Mouse (Mus musculus): ENCODE data around the gene Smad5.

Smad5 gene

DNA sequence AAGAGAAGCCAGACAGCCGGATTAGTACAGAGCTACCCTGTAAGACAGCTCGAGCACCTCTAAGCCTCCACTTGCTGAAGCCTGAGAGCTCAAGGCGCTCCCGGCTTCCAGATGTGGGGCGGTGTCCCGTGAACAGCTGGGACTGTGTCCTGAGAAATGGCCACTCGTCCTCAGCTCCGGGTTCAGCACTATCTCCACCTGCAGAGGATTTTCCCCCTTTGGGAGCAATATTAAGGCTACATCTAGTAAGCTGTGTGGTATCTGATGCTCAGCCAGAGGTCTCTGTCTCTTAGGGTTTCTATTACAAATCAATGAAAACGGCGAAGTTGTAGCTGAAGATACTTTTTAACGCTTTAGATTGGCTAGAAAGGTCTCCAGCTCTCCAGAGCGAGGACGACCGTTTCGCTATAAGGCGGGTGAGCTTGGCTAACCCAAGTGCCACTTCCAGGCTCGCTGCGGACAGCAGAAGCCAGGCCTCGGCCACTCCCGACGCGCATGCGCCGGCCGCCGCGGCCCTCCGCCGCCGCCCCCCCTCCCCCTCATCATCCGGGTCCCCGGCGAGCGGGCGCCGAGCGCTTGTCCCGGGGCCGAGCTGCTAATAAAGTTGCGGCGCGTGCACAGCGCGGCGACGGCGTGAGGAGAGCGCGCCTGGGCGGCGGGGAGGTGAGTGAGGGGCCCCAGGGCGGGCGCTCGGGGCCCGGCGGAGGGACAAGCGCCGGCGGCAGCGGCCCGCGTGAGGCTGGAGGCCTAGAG lies at the start of gene Smad5:
TSS of gene Smad5 (plus strand) at position 542 of the 753 bp plus-strand sequence.
- peak; percentile 97 for DNase-seq (ENCODE audit: extremely low spot score, low spot score)

DNA sequence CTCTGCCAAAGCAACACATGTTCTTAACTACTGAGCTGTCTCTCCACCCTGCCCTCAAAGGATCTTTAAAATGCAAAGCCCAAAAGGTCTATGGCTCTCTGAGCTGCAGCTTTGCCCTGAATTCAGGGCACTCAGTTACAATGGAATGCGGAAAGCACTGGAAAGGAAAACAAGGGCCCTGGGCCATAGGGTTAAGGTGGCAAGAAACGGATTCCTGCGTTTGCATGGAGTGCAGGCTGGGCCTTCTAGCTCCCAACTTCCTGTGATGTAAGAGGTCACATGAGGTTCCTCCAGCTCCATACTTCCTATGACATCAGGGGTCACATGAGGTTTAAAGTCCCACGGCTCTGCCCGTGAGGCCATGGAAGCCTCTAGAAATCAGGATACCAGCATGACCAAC lies 48.6 kb upstream of the Smad5 start:
- DNase-seq (ENCODE audit: extremely low spot score, low spot score) = no peak

DNA sequence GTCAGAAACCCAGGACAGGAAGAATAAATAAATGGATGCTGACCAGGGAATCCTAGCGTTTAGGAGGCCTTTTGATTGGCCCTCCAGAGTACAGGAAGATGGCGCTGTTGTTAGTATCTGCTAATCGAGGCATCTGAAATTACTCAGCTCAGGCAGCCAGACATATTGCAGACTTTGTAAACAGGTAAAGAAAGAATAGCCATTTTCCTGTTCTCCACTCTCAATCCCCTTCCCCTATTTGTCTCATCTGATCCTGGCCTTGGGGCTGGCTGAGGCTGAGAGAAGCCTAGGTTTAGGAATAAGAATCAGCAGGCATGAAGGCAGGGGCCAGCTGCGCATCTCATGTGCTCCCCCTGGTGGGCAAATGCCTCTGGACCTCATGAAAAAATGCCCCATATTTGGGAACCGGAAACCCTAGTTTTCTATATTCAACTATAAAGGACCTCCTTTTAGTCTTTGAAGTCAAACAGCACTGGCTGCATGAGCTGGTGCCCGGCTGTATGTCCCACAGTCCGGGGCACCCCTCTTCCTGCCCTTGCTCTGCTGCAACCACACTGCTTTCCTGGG lies 44.8 kb upstream of the Smad5 start:
- peak; percentile 84 for DNase-seq (ENCODE audit: extremely low spot score, low spot score)

DNA sequence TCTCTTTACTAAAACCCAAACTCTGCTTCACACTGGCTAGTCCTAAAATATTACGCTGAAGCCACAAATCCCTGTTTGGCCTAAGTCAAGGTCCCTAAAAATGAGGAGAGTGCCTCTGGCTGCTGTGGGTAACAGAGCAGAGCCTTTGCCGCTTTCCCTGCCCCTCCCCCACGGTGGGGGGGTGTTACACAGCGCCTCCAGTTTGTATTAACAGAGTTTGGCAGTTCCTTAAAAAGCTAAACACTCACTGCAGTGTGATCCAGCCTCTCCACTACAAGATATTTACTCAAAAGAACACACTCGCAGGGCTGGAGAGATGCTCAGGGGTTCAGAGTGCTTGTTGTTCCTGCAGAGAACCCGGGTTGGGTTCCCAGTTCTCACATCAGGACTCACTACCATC lies 43.9 kb upstream of the Smad5 start:
- no peak for DNase-seq (ENCODE audit: extremely low spot score, low spot score)

DNA sequence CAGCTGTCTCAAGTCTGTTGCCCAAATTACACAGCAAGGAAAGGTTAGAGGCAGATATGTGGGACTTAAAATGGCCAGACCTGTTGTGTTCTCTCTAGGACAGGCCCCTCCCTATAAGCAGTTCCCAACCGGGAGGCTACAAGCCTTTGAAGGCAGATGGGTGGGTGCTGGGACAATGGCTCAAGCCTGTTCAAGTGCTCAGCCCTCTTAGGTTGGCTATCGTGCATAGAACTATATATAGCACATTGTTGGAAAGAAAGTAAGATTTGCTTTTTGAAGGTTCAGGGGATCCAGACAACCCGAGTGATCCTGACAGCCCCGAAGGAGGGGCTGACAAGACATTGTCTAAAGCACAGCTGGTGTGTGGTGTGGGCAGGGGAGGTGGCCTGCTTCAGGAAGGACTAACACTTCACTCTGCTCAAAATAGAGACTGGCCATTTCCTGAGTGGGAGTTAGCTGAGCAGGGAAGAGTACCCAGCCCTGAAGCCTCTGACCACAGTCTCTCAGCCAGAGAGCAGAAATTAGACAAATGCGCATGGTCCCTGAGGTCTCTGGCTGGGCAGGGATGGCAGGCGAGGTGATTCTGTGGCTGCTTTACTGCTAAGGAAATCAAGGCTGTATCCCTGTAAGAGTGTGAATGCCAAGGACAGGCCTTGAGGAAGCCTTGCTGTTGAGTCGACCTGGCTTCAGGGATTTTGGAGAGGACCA lies 40.7 kb upstream of the Smad5 start:
- DNase-seq (ENCODE audit: extremely low spot score, low spot score) = no peak

DNA sequence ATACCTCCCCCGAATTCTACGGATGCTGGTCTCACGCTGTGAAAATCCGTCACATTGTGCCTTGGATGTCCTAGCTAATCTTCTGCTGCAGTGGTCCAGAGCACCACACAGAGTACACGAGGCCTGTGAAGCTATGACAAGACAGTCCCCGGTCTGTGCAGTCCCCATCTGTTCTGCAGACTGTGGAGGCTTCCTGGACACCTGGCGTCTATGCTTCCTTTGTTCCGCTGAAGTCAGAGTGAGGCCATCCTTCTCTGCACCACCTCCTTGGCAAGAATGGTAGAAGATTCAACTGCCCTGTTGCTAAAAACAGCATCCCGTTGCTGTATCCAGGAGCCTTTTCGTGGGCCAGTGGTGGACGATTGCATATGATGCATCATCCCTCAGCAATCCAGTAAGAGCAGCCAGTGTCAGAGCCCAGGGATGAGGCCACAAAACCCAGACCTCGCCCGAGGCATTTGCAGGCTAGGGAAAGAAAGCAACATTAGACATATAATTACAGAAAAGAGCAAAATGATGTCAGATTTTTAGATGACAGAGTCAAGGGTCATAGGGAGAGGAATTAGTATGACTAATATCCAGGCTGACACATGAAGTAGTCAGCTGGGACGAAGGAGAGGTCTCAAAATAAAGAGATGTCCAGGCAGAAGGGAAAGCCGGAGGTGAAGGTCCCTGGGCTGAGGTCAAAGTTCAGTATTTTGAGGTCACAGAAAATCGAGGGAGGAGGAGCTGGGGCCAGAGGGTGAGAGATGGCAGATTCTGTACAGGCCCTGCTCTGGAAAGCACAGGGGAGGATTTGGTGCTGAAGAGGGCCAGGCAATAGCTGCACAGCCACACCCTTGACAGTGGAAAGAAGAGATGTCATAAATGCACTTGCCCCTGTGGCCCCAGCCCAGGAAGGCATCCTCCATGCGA lies 38.3 kb upstream of the Smad5 start:
- no peak for DNase-seq (ENCODE audit: extremely low spot score, low spot score)

DNA sequence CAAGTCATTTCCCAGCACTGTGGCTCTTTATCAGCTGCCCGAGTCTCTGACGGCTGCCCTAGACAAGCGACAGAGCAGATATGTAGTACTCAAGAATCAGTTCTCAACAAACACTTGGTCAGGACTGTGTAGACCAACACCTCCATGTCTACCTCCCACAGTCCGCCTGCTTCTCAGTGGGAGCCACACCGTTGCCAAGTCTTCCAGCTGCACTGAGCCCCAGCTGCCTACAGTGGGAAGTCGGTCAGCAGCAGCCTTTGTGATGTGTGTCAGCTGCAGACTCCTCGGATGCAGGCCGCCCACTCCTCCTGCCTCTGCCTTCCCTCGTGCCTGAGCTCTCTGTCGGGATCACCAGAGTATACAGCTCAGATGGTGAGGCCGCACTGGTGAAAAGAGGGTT lies 31.6 kb upstream of the Smad5 start:
- no peak for DNase-seq (ENCODE audit: extremely low spot score, low spot score)

DNA sequence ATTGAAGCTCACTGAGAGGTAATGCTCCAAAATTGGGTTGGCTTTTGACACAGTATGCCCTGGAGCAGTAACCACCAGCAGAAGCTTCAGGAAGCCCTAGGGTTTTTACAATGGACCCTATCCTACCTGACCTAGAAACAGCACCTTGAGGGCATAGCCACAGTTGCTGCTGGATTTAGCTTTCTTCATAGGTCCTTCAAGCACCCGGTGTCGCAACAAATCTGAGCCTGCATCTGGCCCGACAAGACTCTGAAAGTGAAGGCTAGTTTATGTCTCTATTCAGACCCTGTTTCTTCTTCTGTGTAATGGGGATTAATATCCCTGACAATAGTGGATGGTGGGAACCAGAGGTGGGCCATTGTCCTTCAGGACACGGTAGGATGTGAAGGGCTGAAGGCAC lies 25.1 kb upstream of the Smad5 start:
- no peak for DNase-seq (ENCODE audit: extremely low spot score, low spot score)

DNA sequence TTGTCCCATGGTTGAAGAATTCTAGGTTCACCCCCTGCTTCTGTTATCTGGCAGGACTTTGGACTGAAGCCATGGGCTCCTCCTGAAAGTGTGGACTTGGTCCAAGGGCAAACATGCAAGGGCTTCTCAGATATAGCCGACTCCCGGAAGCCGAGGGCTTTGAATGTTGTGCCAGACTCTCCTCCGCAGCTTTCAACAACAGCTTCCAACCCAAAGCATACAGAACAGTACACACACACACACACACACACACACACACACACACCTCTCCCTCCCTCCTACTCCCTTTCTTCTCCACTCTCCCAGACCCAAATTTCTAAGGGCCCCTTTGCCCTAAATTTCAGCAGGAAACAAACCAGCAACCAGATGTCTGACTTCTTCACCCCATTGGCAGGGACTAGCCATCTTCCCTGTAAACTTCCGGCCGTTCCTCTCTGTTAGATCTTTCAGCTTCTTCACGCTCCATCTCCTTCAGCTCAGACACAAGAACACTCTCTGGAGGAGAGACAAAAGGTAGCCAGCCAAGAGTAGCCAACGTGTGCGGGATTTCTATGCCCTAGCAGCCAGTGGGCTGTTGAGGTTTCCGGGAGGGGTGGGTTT lies 24.5 kb upstream of the Smad5 start:
- DNase-seq (ENCODE audit: extremely low spot score, low spot score) = no peak

DNA sequence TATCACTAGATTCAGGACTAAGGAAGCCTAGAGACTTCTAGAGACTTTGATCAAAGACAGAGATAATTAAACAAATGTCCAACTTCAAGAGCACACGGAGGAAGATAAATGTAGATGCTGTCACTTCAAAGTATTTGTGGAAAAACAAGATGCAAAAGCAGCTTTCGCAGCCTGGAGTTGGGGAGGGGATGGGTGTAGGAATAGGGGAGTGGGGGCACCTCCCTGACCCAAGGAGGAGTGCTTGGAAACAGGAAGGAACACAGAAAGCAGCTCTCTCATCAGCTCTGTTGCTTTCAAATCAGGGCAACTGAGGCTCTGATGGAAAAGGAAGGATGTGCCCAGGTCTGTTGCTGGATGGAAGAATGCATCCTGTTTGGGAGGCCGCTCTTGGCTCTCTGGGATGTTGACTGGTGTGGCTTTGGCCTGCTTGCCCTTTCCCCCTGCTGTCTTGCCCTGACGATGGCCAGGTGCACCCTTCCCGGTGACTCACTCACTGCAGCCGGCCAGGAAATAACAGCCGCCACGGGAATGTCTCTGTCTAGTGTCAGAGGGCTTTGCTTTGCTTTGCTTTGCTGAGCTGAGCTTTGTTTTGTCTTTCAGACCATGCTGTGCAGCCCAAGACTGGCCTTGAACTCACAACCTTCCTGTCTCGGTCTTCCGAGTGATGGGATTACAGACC lies 23.8 kb upstream of the Smad5 start:
- no peak for DNase-seq (ENCODE audit: extremely low spot score, low spot score)

DNA sequence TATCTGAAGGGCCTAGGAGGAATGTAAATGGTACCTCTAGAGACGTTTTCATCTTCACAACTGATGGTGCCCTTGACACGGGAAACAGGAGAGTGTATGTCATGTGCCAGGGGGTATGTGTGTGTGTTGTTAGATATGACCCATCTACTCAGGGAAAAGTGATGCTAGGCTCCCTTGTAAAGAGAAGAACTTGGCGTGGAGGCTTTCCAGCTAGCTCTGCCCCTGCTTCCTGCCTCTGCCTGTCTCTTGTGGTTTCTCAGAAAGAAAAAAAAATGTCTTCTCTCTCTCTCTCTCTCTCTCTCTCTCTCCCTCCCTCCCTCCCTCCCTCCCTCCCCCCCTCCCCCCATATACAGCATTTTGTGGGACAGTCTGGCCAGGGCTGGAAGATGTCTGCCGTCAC lies 20.9 kb upstream of the Smad5 start:
- no peak for DNase-seq (ENCODE audit: extremely low spot score, low spot score)

DNA sequence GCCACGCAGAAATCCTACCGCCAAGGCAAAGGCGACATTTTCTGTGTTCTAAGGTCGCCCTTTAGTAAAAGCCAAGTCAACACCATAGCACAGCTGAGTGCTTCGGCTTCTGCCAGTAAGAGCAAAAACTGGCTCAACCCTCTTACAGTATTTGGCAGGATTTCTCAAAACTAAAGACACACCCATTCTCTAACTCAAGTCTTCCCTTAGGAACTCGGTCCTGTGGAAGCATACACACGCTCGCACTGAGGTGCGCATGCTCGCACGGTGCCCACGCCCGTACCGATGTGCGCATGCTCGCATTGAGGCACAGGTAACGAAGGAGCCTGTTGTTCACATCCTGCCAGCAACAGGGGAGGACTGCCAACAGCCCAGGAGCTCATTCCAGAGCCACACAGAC lies 20.5 kb upstream of the Smad5 start:
- DNase-seq (ENCODE audit: extremely low spot score, low spot score) = no peak

DNA sequence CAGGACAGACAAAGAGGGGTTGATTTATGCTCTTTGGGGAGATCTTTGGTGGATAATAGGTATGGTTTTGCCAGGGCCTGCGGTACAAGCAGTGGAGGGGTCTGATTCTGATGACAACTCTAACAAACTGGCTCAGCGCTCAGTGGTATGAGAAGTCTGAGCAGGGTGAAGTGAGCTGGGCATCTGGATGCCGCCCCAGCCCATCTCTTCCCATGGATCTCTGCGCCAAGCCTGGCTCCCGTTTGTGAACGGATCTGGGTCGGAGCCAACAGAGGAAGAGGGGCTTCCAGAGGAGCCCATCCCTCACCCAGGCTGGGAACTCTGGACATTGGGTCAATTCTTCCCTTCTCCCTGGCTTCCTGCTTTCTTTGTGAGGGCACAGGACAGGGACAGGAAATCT lies 19.5 kb upstream of the Smad5 start:
- DNase-seq (ENCODE audit: extremely low spot score, low spot score) = no peak

DNA sequence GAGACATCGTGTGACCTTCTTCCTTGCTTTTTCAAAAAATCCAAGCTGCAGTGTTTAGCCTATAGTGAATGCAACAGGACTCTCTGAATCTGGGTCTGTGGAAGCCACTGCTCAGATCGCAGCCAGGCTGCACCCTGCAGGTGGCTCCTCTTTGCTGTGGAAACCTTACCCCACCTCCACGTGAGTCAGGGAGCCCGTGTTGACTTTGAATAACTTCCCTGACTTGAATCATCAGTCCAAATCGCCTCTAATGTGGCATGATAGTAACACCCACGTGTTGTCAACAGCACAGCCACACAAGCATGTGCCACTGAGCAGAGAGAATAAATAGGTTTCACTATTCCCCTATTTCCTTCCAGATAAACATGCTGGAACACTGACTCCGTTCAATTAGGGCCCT lies 10.8 kb upstream of the Smad5 start:
- no peak for DNase-seq (ENCODE audit: extremely low spot score, low spot score)

DNA sequence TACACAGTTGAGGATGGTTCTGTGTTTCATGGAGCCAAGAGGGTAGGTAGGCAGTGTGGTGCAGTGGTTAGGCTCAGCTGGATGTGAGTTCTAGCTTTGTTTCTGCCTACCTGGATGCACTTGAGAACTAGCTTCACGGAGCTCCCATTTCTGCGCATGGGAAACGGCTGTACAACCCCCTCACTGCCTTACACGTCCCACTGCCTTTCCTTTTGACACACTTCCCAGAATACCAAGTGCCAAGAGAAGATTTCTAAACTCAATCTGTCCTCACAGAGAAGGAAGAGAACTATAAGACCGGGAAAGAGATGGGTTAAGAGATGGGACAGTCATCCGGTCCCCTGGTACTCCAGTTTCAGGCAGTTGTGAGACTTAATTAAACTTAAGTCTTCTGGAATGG lies 10.2 kb upstream of the Smad5 start:
- DNase-seq (ENCODE audit: extremely low spot score, low spot score) = no peak

DNA sequence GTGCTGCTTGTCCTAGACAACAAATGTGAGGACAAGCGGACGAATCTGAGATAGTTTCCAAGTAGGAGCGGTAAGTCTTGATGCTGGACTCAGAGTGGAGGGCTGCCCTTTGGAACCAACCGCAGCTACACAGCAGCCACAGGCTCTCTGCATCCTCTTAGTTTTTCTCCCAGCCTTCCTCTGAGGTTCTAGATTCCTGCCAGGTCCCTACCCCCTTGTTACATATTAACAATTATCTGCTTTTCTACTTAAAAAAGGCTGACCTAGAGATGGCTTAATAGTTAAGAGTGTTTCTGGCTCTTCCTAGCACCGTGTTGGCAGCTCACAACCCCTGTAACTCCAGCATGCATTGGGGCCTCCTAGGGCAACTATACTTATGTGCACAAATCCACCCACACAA lies 7.1 kb upstream of the Smad5 start:
- no peak for DNase-seq (ENCODE audit: extremely low spot score, low spot score)

DNA sequence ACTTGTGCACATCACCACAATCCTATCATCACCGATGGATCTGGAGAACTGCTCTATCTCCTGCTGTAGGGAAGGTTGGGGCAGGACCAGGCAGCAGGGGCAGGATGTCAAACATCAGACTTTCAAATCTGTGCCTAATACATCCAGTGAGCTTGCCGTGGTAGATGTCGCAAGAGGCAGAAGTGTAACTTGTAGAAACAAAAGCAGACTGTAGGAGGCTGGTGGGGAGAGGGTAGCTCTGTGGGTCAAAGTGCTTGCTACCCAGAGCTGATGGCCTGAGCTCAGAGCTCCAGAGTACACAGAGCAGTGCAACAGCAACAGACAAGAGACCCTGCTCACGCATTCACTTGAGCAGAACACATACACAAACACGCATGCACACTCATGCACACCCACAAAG lies 6.1 kb upstream of the Smad5 start:
- DNase-seq (ENCODE audit: extremely low spot score, low spot score) = no peak

DNA sequence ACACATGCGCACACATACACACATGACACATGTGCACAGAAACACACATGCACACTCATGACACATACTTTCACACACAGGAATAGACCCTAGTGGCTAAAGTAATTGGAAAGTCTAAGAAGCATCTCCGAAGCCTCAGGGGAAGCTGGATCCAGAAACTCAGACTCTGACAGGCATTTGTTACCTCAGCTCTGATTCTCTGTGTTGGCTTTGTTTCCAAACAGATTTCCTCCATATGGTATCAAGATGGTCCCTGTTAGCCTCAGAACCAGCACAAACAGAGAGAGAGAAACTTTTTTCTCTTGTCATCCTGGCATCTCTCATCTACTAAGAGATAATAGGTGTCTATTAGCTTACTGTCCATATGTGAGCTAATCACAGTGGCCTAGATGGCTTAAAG lies 5.6 kb upstream of the Smad5 start:
- DNase-seq (ENCODE audit: extremely low spot score, low spot score) = no peak

DNA sequence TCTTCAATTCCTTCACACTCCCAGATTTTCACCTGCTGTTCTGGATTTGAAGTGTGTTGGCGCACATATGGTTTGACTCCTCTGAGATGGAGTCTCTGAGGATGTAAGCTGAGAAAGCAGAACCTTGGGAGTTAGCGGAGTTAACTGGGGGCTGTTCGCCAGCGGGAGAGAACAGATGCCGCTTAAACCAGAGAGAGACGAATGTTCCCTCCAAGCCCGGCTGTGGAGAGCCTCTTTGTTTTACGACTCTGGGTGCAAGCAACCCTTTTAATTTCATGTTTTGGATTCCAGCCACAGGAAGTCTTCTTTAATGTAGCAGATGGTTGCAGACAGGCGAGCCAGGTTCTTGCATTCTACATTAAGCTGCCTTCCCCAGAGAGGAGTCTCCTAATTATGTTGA lies 4.4 kb upstream of the Smad5 start:
- DNase-seq (ENCODE audit: extremely low spot score, low spot score) = no peak

DNA sequence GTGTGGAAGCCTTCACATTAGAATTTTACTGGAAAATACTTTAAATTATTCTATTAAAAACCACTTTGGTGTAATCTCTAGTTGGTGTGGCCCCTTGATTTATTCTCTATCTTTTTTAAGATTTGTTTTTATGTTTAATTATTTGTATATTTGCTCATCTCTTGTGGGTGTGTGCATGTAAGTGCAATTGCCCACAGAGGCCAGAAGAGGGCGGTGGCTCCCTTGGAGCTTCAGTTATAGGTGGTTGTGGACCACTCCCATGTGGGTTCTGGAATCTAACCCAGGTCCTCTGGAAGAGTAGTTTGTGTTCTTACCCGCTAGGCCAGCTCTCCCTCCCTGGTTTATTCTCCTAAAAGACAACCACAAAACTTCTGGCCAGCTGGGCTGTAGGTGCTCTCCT lies 3.4 kb upstream of the Smad5 start:
- no peak for DNase-seq (ENCODE audit: extremely low spot score, low spot score)

DNA sequence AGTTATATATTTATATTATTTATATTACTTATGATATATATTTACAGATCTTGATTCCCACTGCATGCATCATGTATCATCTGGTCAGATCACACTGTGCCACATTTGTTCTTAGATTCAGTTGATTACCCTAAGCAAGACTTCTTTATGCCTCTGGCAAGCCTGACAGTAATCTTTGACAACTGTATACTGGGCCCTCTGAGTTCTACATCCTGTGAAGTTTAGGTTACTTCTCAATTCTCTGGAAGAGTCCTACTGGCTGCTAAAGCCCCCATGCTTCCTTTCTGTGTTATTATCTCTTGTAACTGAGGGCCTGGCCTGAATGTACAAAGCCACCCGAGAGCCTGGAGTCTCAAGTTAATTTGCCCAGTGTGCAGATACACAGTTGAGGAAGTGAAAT lies 1.8 kb upstream of the Smad5 start:
- no peak for DNase-seq (ENCODE audit: extremely low spot score, low spot score)
